Mouse (Mus musculus) limb, embryonic 10.5 days (tissue): Measurements from ENCODE around the gene Olfr124. TPM values are rescaled to one million over a fixed set of nuclear protein-coding genes. Genes with fewer than 3 reads are reported as not detected.

Experiments used
- DNase-seq: peaks from one replicate; pipeline ENCODE4 v3.0.0-alpha.2; 2017; ENCODE audit warnings: low spot score
- H3K27ac ChIP-seq: fragments of 300-500 bp; sonication (generic); 2 replicates; pipeline ENCODE4 v1.5.1; 2016; ENCODE audit warnings: mild to moderate bottlenecking
- H3K27me3 ChIP-seq: fragments of 300-500 bp; sonication (generic); 2 replicates; pipeline ENCODE4 v1.6.1; 2016; ENCODE audit warnings: low read depth, mild to moderate bottlenecking; ENCODE audit not compliant: poor library complexity, severe bottlenecking
- H3K36me3 ChIP-seq: fragments of 300-500 bp; sonication (generic); 2 replicates; pipeline ENCODE4 v1.6.1; 2016; ENCODE audit warnings: mild to moderate bottlenecking, moderate library complexity
- H3K4me1 ChIP-seq: fragments of 300-500 bp; sonication (generic); 2 replicates; pipeline ENCODE4 v1.6.1; 2016
- H3K4me3 ChIP-seq: fragments of 300-500 bp; sonication (generic); 2 replicates; pipeline ENCODE4 v1.5.1; 2016; ENCODE audit warnings: mild to moderate bottlenecking, moderate library complexity
- H3K9me3 ChIP-seq: fragments of 300-500 bp; sonication (generic); replicated peaks from 2 replicates; pipeline ENCODE4 v1.6.1; 2016; ENCODE audit warnings: mild to moderate bottlenecking
- WGBS: fragments of 180-500 bp; shearing (Covaris S2); methylation state at CpG from one replicate; pipeline ENCODE4 v1.1.7; 2016; 5-methylcytosine and 5-hydroxymethylcytosine counted together
- polyA plus RNA-seq: library from polyadenylated mRNA; unstranded; fragments of >200 nt; fragmentation: Nextera tagmentation; extraction: Ambion mirVana; gene quantifications from 2 replicates; pipeline ENCODE4 v1.2.1, GENCODE M21; 2016

The Olfr124 gene
- polyA plus RNA-seq, result not detected in 2 replicates

- WGBS, result 93% methylated on average over 3 of the region's 3 CpGs
Measured at GRCm38 (mm10) chr17:37799588-37799987, at the start of gene Olfr124. Gene Olfr124, plus strand, starts transcription at chr17:37799888.

GRCm38 (mm10) chr17:37768307-37768706 is 31.4 kb upstream of the Olfr124 start, which contains the start of gene Olfr122:
Gene Olfr122, plus strand, starts transcription at chr17:37768607.
- DNase-seq, result no peak
- Histone ChIP-seq H3K36me3 (no peaks in the 10 kb centered on the region), H3K9me3 (no peaks in the 10 kb centered on the region), H3K27me3 (no peaks in the 10 kb centered on the region), H3K27ac (no peak within 1 kb of the TSS), H3K4me1 (no peaks in the 10 kb centered on the region), H3K4me3 (no peak within 1 kb of the TSS)
- 85% methylated on average over 4 of the region's 4 CpGs for WGBS

More at GRCm38 (mm10) chr17:37799588-37799987, at the start of gene Olfr124:
- H3K36me3 ChIP-seq, result no peaks in the 10 kb centered on the region
- H3K4me1 ChIP-seq, result no peaks in the 10 kb centered on the region
- no peak within 1 kb of the TSS for H3K4me3 ChIP-seq
- no peak for DNase-seq
- H3K27me3 ChIP-seq, result no peaks in the 10 kb centered on the region
- H3K27ac ChIP-seq, result no peak within 1 kb of the TSS
- H3K9me3 ChIP-seq, result no peaks in the 10 kb centered on the region

- Histone ChIP-seq H3K4me3 (no peak within 1 kb of the TSS), H3K36me3 (no peaks in the 10 kb centered on the region), H3K27ac (no peak within 1 kb of the TSS), H3K4me1 (no peaks in the 10 kb centered on the region), H3K27me3 (no peaks in the 10 kb centered on the region), H3K9me3 (no peaks in the 10 kb centered on the region)
- DNase-seq, result no peak
- 95% methylated on average over 2 of the region's 2 CpGs for WGBS
Measured at GRCm38 (mm10) chr17:37793229-37793628, 6.5 kb upstream of the Olfr124 start, which contains the start of gene Olfr123. Gene Olfr123, plus strand, starts transcription at chr17:37793529.

- H3K27me3 ChIP-seq, result no peaks in the 10 kb centered on the region
- H3K36me3 ChIP-seq, result no peaks in the 10 kb centered on the region
- H3K27ac ChIP-seq, result no peak within 1 kb of the TSS
- H3K4me1 ChIP-seq, result no peaks in the 10 kb centered on the region
- no peak within 1 kb of the TSS for H3K4me3 ChIP-seq
- no peak for DNase-seq
- no peaks in the 10 kb centered on the region for H3K9me3 ChIP-seq
Measured at GRCm38 (mm10) chr17:37832649-37833048, 33.0 kb downstream of the Olfr124 start, which contains the start of gene Olfr125. Gene Olfr125, plus strand, starts transcription at chr17:37832949.

- Histone ChIP-seq H3K36me3 (no peaks in the 10 kb centered on the region), H3K4me3 (no peak within 1 kb of the TSS), H3K4me1 (no peaks in the 10 kb centered on the region), H3K27ac (no peak within 1 kb of the TSS), H3K9me3 (no peaks in the 10 kb centered on the region), H3K27me3 (no peaks in the 10 kb centered on the region)
- DNase-seq, result no peak
Measured at GRCm38 (mm10) chr17:37847183-37847582, 47.5 kb downstream of the Olfr124 start, which contains the start of gene Olfr126. Gene Olfr126, plus strand, starts transcription at chr17:37847483.

Other genes starting within 250 kb of the Olfr124 start
- gene Olfr112, start 230.4 kb upstream of the Olfr124 start, polyA plus RNA-seq, result not detected in 2 replicates
- gene Olfr113, start 222.2 kb upstream of the Olfr124 start, polyA plus RNA-seq, result not detected in 2 replicates
- not detected in 2 replicates for gene Olfr114, start 207.1 kb upstream of the Olfr124 start, polyA plus RNA-seq
- gene Olfr115, start 172.8 kb upstream of the Olfr124 start, polyA plus RNA-seq, result not detected in 2 replicates
- not detected in 2 replicates for gene Olfr116, start 172.7 kb upstream of the Olfr124 start, polyA plus RNA-seq
- gene Olfr117, start 136.1 kb upstream of the Olfr124 start, polyA plus RNA-seq, result not detected in 2 replicates
- gene Olfr118, start 132.9 kb upstream of the Olfr124 start, polyA plus RNA-seq, result not detected in 2 replicates
- not detected in 2 replicates for gene Olfr119, start 103.3 kb upstream of the Olfr124 start, polyA plus RNA-seq
- gene Olfr120, start 78.1 kb upstream of the Olfr124 start, polyA plus RNA-seq, result not detected in 2 replicates
- not detected in 2 replicates for gene Olfr121, start 51.0 kb upstream of the Olfr124 start, polyA plus RNA-seq
- gene Olfr122, start 31.3 kb upstream of the Olfr124 start, polyA plus RNA-seq, result not detected in 2 replicates
- not detected in 2 replicates for gene Olfr123, start 6.4 kb upstream of the Olfr124 start, polyA plus RNA-seq
- not detected in 2 replicates for gene Olfr125, start 33.1 kb downstream of the Olfr124 start, polyA plus RNA-seq
- gene Olfr126, start 47.6 kb downstream of the Olfr124 start, polyA plus RNA-seq, result not detected in 2 replicates
- not detected in 2 replicates for gene Olfr127, start 100.5 kb downstream of the Olfr124 start, polyA plus RNA-seq
- gene Olfr128, start 120.7 kb downstream of the Olfr124 start, polyA plus RNA-seq, result not detected in 2 replicates
- not detected in 2 replicates for gene Olfr761, start 153.2 kb downstream of the Olfr124 start, polyA plus RNA-seq